Mouse (Mus musculus): ENCODE data around the gene Hpd. TPM values are rescaled to one million over a fixed set of nuclear protein-coding genes. Genes with fewer than 3 reads are reported as not detected.
A peak's percentile ranks its signal among the peaks of the same experiment; 100 is the strongest.

The Hpd gene
- polyA plus RNA-seq, 1 experiment = 19.6 TPM

DNA sequence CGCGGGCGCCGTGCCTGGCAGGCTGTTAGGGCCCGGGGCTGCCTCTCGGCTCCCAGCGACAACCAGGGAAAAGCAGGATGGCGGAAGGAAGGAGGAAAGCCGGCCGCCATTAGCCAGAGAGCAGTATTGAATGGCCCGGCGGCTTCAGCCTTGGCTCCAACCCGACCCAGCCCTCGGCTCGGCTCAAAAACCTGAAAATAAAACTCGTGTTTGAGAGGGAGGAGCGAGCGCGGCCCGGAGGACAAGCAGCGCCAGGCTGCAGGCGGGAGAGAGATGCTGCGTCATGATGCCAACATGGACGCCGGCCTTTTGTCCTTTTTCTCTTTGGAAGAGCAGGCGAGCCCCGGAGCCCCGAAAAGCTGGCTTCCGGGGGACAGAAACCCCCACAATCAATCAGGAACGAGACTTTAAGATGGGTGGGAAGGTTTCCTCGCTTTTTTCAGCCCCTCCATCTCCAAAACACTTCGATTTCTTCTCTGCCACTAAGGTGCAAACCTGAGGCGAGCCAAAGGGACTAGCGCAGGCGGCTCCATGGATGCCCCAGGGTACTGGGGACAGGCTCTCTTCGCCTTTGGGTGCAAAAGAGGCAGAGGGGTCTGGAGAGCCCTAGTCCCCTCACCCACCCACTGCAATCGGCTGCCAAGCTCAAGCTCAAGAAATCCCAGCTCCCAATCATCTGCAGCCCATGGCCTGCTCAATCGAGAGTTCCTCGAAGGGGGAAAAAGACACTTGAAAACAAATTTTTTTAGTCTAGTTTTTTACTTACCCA lies 43.4 kb downstream of the Hpd start:
- H3K4me1 ChIP-seq (ENCODE audit: control insufficient read depth, insufficient read depth, insufficient read length, low read length) = peaks cover 14% of the 10 kb centered on the region
- peaks cover 4% of the 10 kb centered on the region for H3K36me3 ChIP-seq (ENCODE audit: control insufficient read depth, insufficient read depth, low read length)
- peak overlapping the region; percentile 62 for H3K4me3 ChIP-seq (ENCODE audit: low read depth, low read length)
- WGBS = under 1% methylated on average over 39 of the region's 39 CpGs
- H3K27me3 ChIP-seq (ENCODE audit: control insufficient read depth, insufficient read depth, low read length) = no peaks in the 10 kb centered on the region
- peak; percentile 1; the same call in 1 of the 2 replicates for TF ChIP-seq CTCF (IDR thresholded peaks at IDR 0.05; ENCODE audit: extremely low read depth, insufficient read length, insufficient replicate concordance, low read depth, low read length)
- peak; percentile 82; the same call in 1 of the 2 replicates for TF ChIP-seq POLR2A (IDR thresholded peaks at IDR 0.05; ENCODE audit: low read depth, low read length)
- H3K27ac ChIP-seq (ENCODE audit: insufficient read depth, low read depth, low read length) = peak overlapping the region; percentile 98

GRCm38 (mm10) chr5:123138230-123138911 lies 44.2 kb downstream of the Hpd start:
- Histone ChIP-seq H3K4me1 (ENCODE audit: control insufficient read depth, insufficient read depth, insufficient read length, low read length) (peaks cover 17% of the 10 kb centered on the region), H3K4me3 (ENCODE audit: low read depth, low read length) (peak overlapping the region; percentile 62), H3K36me3 (ENCODE audit: control insufficient read depth, insufficient read depth, low read length) (peaks cover 9% of the 10 kb centered on the region), H3K27me3 (ENCODE audit: control insufficient read depth, insufficient read depth, low read length) (no peaks in the 10 kb centered on the region), H3K27ac (ENCODE audit: insufficient read depth, low read depth, low read length) (peak overlapping the region; percentile 98)
- TF ChIP-seq CTCF (IDR thresholded peaks at IDR 0.05; ENCODE audit: extremely low read depth, insufficient read length, insufficient replicate concordance, low read depth, low read length) = no peak
- peak; percentile 39 for TF ChIP-seq POLR2A (IDR thresholded peaks at IDR 0.05; ENCODE audit: low read depth, low read length)
- WGBS = 1% methylated on average over 38 of the region's 40 CpGs

- H3K27me3 ChIP-seq (ENCODE audit: control insufficient read depth, insufficient read depth, low read length) = no peaks in the 10 kb centered on the region
- H3K27ac ChIP-seq (ENCODE audit: insufficient read depth, low read depth, low read length) = peak overlapping the region; percentile 98
- H3K4me3 ChIP-seq (ENCODE audit: low read depth, low read length) = peak overlapping the region; percentile 62
- H3K36me3 ChIP-seq (ENCODE audit: control insufficient read depth, insufficient read depth, low read length) = peaks cover 9% of the 10 kb centered on the region
- no peak for TF ChIP-seq POLR2A (IDR thresholded peaks at IDR 0.05; ENCODE audit: low read depth, low read length)
- no peak for TF ChIP-seq CTCF (IDR thresholded peaks at IDR 0.05; ENCODE audit: extremely low read depth, insufficient read length, insufficient replicate concordance, low read depth, low read length)
- 0% methylated on average over 6 of the region's 6 CpGs for WGBS
- H3K4me1 ChIP-seq (ENCODE audit: control insufficient read depth, insufficient read depth, insufficient read length, low read length) = peaks cover 21% of the 10 kb centered on the region
These were observed 44.7 kb downstream of the Hpd start for GRCm38 (mm10) chr5:123137910-123138229.

DNA sequence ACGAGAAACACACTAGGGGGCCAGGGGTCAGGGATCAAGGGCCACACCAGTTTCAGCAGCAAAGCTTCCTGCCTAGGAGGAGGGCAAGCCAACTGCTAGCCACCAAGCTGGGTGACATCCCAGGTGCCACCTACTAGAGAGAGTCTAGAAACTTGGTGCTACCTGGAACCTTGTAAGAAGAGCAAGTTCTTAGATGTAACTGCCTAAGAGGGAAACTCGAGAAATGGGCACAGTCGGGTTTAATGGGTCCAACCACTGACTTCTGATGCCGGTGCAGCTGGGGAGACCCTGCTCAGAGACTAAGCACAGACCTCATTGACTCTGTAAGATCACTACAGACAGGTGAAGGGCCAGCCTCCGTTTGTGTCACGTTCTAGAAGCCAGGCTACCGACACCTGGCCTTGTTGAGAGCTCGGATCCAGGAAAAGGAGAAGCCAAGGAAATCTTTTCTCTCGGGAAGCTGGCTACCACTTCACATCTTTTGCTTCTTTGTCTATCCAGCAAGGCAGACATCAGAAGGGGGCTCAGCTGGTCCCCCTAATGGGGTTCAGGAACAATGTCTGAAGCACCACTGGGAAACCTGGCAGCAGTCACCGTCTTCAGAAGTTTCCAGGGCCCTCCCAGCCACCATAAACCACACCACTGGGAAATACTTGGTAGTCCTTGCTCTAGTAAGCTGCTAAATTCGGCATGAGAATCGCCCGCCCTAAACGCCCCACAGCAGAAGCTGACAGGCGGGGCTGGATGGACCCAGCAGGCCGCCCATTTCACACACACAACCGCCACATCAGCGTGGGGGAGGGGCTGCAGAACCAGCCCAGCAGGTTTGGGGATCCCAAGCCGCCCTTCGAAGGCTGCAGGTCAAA lies 45.2 kb downstream of the Hpd start:
- TF ChIP-seq POLR2A (IDR thresholded peaks at IDR 0.05; ENCODE audit: low read depth, low read length) (0 out of 2 replicates have a peak, but pooled peaks have one; percentile 53), CTCF (IDR thresholded peaks at IDR 0.05; ENCODE audit: extremely low read depth, insufficient read length, insufficient replicate concordance, low read depth, low read length) (peak; percentile 8; the same call in 1 of the 2 replicates)
- Histone ChIP-seq H3K4me1 (ENCODE audit: control insufficient read depth, insufficient read depth, insufficient read length, low read length) (peaks cover 23% of the 10 kb centered on the region), H3K27ac (ENCODE audit: insufficient read depth, low read depth, low read length) (peak overlapping the region; percentile 98), H3K27me3 (ENCODE audit: control insufficient read depth, insufficient read depth, low read length) (no peaks in the 10 kb centered on the region), H3K4me3 (ENCODE audit: low read depth, low read length) (peak overlapping the region; percentile 62), H3K36me3 (ENCODE audit: control insufficient read depth, insufficient read depth, low read length) (peaks cover 9% of the 10 kb centered on the region)
- under 1% methylated on average over 20 of the region's 20 CpGs for WGBS

DNA sequence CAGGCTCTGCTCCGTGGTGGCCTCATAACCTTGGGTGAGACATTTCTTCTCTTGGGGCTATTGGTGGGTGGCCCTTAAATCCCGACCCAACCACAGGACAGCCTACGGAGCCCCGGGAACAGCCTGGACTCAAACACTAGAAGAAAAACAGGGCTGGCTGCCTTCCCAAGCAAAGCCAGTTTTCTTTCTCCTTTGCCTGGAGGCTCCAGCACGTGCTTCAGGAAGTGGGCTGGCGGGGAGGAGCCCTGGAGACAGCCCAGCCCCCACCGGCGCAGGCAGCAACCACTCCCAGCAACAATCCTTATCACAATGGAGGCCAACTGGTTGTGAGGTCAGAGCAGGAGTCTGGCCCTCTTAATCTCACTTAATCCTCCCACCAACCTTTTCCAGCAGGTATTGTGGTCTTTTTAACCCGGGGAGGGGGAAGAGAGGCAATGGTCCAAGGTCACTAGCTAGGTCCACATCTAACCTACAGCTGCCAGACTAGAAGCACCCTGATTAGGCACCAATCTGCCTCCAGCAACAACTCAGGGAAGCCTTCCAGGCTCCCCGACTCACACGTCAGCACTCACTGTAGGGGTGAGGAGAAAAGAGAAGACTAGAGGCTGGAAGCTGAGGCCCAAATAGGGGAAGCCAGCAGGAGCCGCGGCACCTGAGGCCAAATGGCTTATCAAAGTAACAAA lies 46.0 kb downstream of the Hpd start:
- TF ChIP-seq CTCF (IDR thresholded peaks at IDR 0.05; ENCODE audit: extremely low read depth, insufficient read length, insufficient replicate concordance, low read depth, low read length) (no peak), POLR2A (IDR thresholded peaks at IDR 0.05; ENCODE audit: low read depth, low read length) (peak; percentile 53)
- Histone ChIP-seq H3K27me3 (ENCODE audit: control insufficient read depth, insufficient read depth, low read length) (no peaks in the 10 kb centered on the region), H3K4me1 (ENCODE audit: control insufficient read depth, insufficient read depth, insufficient read length, low read length) (peaks cover 27% of the 10 kb centered on the region), H3K36me3 (ENCODE audit: control insufficient read depth, insufficient read depth, low read length) (peaks cover 9% of the 10 kb centered on the region), H3K27ac (ENCODE audit: insufficient read depth, low read depth, low read length) (peak overlapping the region; percentile 98), H3K4me3 (ENCODE audit: low read depth, low read length) (peak overlapping the region; percentile 62)
- WGBS = 2% methylated on average over 13 of the region's 13 CpGs

DNA sequence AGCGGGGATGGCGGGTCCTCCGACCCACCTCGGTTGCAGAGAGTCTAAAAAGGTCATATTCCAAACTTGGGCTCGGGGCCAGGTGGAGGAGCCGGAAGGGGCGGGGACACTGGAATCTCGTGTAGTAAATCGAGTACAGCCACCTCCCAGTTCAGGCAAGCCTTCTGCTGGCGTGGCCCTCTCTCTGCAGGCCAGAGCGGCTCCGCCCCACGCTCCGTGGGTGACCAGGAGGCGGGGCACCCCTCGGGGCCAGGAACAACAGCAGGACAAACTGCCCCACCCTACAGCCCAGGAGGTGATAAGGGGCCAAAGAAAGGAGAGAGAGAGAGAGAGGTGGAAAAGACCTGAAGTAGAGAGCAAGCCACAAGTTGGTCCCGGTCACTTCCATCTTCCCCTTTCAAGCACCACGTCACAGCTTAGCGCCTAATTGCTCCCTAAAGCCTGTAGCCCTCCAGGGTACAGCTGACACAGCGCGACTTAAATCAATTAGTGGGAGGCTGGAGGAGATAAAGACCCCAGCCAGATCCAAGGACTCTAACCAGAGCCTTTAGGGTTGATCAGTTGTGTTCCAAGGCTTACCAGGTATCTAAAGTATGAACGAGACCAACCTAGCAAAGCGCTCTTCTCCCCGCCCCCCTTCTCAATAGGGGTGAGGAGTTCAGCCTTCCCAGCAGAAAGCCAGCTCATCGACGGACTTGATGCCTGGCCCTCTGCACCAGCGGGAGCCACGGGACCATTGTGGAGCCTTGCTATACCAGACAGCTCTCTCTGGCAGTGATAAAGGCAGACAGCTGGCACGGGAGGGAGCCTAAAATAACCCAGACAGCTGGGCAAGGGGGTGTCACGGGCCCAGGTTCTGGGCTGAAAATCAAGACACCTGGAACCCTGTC lies 46.8 kb downstream of the Hpd start:
- 7% methylated on average over 30 of the region's 30 CpGs for WGBS
- Histone ChIP-seq H3K27ac (ENCODE audit: insufficient read depth, low read depth, low read length) (peak overlapping the region; percentile 98), H3K4me1 (ENCODE audit: control insufficient read depth, insufficient read depth, insufficient read length, low read length) (peaks cover 27% of the 10 kb centered on the region), H3K27me3 (ENCODE audit: control insufficient read depth, insufficient read depth, low read length) (no peaks in the 10 kb centered on the region), H3K36me3 (ENCODE audit: control insufficient read depth, insufficient read depth, low read length) (peaks cover 9% of the 10 kb centered on the region), H3K4me3 (ENCODE audit: low read depth, low read length) (peak overlapping the region; percentile 62)
- no peak for TF ChIP-seq CTCF (IDR thresholded peaks at IDR 0.05; ENCODE audit: extremely low read depth, insufficient read length, insufficient replicate concordance, low read depth, low read length)
- TF ChIP-seq POLR2A (IDR thresholded peaks at IDR 0.05; ENCODE audit: low read depth, low read length) = no peak; the same call in 1 of the 2 replicates
